Mouse (Mus musculus) kidney, adult 11 months (tissue): ENCODE measurements around the gene Olfr1272.
"Not testable (repeated sequence)": the region's sequence is repeated elsewhere in the genome, so short reads cannot be mapped to it uniquely, and the experiment has no call there.

Source experiments
- DNase-seq: peaks from one replicate; pipeline ENCODE4 v3.0.0; 2022

Olfr1272 gene

DNA sequence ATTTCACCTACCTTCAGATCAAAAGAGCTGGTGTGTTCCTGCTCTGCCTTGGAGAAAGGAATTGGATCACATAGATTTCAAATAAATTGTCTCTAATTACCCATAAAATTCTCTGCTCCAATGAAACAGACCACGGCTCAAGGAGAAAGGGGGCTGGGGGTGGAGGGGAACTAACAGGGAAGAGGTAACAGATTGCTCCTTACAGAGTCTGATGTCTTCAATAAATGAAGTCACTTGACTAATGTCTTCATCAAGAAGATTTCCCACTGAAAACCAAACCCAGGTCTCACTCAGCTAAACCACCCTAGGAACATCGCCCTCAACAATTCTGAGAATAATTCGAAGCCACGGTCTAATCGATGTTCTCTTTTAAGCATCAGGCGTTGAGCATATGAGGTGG is at the start of gene Olfr1272:
Gene Olfr1272, minus strand, starts transcription at position 101 of the 400 bp plus-strand sequence.
- no peak for DNase-seq

DNA sequence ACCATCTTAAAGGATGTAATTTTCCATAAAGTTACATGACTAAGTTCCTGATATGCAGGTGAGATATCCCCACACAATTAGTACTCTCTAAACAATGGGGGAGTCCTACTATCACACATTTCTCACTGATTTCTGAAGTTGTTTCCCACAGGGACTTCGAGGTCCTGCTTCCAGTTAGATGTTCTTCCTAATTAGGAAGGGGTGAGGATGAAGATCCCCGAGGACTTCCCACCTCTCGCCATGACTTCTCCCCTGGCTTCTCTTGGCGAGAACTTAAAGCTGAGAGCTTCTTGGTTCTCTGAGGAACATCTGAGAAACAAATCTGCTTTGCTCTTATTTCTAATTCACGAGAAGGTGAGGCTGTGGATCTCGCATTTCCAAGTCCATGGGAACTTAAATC is 29.3 kb upstream of the Olfr1272 start, which contains the start of gene Gm13769:
Gene Gm13769, plus strand, starts transcription at position 301 of the 400 bp plus-strand sequence.
- not testable (repeated sequence) for DNase-seq

DNA sequence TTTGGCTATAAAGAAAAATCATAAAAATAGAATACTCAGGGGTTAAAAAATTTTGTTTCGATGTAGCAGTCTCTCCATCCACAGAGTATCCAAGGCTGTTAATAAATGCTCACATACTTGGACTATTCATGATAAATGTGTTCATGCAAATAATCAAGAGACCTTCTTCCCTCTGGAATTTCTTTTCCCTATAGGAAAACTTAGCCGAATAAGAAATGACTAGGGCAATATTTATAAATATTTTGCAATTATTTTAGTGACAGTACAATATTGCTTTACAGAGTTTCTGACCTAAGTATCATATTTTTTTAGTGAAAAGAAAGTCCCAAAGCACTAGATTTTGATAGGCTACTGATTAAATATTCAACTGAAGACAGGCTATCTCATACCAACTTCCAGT is 21.7 kb downstream of the Olfr1272 start, which contains the start of gene Olfr1271:
Gene Olfr1271, minus strand, starts transcription at position 101 of the 400 bp plus-strand sequence.
- DNase-seq, result no peak

DNA sequence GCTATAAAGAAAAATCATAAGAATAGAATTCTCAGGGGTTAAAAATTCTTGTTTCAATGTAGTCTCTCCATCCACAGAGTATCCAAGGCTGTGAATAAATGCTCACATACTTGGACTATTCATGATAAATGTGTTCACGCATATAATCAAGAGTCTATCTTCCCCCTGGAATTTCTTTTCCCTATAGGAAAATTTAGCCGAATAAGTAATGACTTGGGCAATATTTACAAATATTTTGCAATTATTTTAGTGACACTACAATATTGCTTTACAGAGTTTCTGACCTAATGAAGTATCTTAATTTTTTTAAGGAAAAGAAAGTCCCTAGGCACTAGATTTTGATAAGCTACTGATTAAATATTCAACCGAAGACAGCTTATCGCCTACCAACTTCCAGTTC is 35.1 kb downstream of the Olfr1272 start, which contains the start of gene Olfr142:
Gene Olfr142, minus strand, starts transcription at position 101 of the 400 bp plus-strand sequence.
- no peak for DNase-seq
